Mouse (Mus musculus) cerebellum, postnatal 25 days (tissue): ENCODE measurements at regions not wholly inside any gene's neighbourhood (a gene's known extent, or its start where the extent isn't known, plus 50 kb on each side); places are given as distances from the start of the nearest gene placed in this dataset.
A peak's percentile ranks its signal among the peaks of the same experiment; 100 is the strongest.
"Not testable (repeated sequence)": the region's sequence is repeated elsewhere in the genome, so short reads cannot be mapped to it uniquely, and the experiment has no call there.

Experiments
- DNase-seq, 2 experiments: peaks; one replicate each; pipeline ENCODE4 v3.0.0; 2021; ENCODE audit warnings: mixed read lengths in 2 of 2

DNA sequence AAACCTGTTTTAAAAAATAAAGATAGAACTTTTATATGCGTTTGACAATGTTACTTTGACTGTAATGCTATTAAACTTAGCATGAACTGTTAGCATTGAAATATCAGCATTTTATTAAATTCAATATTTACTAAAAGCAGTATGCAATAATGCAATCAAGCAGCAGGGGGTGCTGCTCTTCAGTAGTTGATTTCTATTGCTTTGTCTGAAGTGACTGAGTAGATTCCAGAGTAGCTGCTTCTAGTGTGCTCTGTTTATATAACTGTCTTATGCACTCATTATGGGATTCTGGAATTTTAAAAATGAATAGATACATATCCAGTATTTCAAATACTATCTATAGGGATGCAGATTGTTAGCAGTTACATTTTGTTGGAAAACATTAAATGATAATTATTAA, 146.2 kb downstream of the Gm28710 start:
- peak in 1 of 2 experiments; percentile 27 for DNase-seq

DNA sequence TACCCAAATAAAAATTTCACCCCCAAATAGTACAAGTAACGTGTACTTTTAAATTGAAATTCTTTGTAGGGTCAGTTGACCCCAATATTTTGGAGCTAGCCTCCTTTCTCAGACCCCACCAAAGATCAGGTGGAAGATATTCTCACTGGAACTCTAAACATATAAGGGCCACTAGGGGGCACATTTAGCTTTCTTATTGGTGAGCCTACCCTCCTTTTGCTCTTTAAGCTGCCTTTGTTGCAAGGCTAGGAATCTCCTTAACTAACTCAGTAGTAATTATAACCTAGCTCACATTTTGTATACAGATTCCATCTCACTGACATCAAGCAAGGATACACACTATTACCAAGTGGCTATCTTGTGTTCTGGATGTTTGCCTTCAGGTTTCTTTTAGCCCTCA, 155.8 kb downstream of the Gm28710 start:
- DNase-seq: no peak

DNA sequence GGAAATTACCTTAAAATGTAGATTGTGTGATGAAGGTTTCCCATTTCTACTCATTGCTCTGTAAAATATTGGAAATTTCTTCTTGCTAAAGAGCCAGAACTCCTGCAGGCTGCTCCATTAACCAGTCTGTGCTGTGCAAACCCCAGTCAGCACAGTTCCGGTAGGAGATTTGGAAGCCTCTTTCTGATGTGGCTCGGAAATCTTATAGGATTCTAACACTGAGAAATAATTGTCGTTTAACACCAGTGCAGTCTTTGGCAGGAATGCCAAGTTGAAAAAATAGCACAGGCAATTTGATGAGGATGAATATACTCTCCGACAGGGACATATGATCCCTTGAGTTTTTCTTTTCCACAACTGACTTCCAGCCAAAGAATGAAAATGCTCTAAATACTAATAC, 176.1 kb downstream of the Gm28710 start:
- DNase-seq: no peak

DNA sequence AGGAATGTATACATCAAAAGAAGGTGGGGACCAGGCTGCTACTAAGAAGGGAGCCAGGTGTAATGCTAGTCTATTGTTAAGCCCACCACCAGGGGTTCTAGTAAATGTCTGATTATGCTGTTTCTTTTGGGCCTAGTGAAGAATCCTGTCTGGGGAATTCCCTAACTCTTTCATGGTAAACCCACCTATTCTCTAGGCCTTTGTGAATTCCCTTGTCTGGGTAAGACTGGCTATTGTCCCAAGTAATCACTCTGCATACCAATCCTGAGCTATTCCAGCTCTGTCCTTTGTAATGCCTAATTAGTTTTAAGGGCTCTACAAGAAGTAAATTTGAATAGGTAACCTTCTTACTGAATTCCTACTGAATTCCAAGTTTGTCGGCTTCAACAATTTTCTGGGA, 177.2 kb downstream of the Gm28710 start:
- not testable (repeated sequence) for DNase-seq

DNA sequence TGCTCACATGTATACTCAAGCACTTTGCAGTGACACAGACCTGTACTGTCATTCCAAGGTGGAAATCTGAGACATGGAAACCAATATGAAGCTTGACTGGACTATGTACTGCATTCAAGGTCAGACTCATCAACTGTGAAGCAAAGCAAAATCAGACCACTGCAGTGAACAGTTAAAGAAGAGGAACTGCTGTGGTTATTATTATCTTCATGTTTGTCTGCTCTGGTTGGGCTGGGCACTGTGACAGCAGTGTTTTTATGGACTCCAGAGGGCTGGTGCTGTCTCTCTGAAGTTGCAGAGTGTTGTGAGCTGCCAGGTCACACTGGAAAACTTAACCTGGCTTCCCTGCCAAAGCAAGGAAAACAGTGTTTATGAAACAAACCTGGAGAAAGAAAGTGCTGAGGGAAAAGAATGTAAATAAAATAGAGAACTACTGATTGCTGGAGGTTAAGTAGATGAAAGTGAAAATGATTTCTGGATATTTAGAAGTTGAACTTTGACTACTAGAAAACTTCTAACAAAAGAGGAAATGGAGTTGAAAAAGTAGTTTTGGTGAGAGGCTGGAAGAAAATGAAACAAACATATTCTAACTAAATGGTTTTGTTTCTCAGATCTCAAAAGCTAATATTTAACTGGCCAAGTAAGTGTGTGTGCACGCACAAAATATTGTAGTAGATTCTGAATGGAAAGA, 181.7 kb downstream of the Gm28710 start:
- no peak for DNase-seq

DNA sequence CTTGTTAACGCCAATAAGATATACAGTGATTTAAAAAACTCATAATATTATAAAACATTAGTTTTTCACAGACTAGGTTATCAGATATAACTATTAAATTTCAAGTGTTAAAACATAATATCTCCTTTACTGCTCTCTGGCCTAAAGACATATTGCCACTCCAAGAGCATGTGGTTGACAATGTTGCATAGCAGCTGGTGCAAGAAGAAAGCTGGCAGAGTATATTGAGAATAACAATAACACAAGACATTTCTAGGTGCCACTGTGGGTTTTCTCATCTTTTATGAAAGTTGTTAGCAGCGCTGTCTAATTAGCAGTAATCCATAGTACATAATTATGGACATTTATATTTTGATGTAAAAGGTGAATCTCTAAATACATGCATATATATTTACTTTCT, 184.4 kb downstream of the Gm28710 start:
- DNase-seq: no peak

DNA sequence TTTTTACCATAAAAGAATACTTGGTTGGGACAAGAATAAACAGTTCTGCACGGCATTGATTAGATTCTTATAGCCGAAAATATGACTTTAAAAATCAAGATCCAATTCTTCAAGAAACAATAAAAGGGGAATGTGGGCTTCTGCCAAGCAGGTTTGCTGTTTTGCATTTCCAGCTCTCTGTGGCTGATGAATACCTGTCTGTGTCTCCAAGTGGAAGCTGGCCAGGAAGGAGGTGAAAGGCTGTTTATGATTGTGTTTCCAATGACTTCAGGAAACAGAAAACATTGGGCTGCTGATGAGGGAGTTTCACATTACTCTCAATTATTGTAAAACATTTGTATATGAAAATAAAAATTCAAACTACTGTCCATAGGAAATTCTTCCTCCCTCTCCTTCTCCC, 193.3 kb downstream of the Gm28710 start:
- DNase-seq: no peak

DNA sequence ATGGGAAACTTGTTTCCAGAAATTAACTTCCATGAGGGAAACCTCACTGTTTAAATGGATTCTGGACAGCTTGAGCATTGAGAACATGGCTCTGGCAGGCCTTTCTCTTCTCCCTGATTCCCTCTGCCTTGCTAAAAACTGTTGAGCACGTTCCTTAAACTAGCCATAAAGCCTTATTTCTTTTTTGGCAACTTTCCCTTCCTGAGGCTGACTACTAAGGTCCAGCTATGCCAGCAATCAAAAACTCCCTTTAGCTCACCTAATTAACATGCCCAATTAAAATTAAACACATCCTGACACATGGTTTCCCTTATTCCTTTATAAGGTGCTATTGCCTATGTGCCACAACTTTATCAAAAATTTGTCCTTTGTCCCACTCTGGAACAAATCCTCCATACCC, 199.9 kb downstream of the Gm28710 start:
- DNase-seq: no peak

DNA sequence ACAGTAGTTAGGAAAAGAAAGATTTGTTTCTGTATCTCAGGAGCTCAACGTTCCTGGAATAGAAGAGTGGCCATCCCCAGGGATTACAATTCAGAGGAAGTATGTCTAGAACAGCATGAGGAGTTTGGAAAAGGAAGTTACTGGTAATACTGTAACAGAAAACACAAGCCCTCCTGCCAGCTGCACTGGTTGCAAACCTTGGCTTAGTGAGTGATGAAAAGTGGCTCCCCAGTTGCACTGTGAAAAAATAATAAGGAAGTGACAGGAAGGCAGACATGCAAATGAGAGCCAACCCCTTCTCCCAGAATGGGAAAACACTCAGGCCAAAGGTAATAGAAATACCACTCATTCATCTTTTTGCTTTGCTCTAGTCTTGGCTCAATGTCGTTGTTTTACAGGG, 207.6 kb downstream of the Gm28710 start:
- no peak for DNase-seq

DNA sequence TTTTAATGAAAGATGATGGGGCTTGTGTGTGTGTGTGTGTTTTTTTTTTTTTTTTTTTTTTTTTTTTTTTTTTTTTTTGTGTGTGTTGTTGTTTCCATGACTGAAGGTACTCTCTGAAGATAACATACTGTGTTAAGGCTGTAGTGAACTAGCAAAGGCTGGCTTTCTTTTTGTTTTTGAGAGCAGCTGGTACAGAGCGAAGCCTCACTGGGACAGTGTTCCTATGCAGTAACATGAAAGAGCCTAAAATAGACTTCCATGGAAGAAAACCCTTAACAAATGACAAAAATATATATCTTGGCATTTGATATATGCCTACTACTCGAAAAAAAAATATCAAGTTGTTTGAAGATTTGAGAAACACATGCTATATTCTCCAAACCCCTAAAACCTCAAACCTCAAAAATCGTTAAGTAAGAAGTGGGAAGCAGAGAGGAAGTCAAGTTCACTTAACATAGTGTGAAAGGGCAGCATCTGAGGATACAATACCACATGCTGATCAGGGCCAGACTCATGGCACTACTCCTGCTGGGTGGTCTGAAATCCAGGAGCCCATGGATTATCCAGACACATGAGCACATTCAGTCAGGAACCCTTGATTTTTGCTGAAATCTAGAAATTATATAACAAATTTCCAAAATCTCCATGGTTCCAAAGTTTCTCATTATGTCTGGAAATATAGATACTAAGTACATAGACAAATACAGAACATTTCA, 215.4 kb downstream of the Gm28710 start:
- DNase-seq: no peak

DNA sequence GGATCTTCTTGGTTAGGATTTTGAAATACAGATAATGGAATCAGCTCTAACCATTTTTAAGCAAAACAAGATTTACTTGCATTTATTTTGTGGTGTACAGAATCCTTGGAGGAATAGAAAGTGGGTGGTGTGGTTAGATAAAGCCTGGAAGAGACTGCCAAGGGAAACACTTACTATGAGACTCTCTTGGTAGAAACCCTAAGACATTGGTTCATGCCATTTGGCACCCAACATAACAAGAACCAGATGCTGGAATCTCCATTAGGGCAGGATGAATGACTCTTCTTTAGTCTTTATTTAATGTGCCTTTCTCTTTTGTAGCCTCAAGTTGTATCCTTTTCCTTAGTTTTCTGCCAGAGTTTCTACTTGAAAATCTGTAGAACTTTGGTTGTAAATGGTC, 230.0 kb downstream of the Gm28710 start:
- no peak for DNase-seq

DNA sequence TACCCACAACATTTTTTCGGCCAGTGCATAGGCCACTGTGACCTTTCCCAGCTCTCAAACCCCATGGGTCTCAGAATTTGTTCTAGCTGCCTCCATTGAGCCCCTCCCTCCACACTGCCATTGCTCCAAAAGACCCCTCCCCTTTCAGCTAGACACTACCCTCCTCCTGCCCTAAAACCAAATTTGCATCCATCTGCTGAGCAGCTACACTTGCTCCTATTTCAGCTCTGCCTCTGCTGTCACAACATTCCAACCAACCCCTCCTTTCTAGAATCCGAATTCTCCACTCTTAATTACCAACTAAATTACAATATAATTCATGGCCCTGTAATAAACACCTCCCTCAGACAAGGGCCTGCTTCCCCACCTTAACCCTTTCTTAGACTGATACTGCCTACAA, 262.3 kb downstream of the Gm28710 start:
- no peak for DNase-seq

DNA sequence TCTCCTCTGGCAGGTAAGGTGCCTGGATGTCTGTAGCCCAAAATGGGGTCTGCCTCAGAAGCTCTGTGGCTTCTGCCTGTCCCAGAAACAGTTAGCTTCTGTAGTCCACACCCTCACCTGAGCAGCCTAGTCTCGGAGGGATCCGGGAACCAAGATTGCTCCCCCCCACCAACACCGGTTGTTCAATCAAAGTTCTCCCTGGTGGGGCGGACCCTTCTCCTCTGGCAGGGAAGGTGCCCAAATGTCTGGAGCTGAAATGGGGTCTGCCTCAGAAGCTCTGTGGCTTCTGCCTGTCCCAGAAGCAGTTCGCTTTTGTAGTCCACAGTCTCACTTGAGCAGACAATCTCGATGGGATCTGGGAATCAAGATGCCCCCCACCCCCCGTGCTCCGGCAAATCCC, 273.0 kb downstream of the Gm28710 start:
- no peak for DNase-seq

DNA sequence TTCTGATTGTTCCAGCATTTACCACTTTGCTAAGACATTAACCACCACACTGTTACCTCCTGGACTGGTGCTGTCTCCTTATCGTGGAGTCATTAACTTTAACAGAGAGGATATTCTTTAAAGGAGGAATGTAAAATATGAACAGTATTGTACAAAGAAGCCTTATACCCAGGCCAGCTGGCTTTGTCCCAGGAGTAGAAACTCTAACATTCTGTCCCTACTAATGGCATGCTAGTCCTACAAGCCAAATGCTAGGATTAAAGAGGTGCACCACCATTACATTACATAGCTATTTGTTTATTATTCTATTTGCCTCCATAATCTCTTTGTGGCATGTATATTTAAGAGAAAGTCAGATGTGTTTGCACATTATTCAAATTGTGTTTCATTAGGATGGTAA, 288.8 kb downstream of the Gm28710 start:
- DNase-seq: no peak

DNA sequence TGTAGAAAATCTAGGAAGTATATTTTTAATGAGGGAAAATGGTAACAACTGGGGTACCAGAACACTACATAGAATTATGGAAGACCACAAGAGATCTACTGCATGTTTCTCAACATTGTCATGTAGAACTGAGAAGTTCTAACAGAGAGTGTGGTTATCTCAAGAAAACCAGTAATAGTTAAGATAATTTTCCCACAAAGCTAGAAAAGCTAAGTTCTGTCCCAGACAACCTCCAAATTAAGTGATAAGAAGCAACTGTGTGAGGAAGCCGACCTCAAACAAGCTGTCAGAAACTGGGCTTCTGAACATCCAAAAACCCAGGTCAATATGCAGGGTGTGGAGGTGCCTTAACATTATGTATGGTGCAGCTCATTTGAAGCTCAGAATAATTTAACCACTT, 261.4 kb upstream of the Speer4f2 start:
- DNase-seq: no peak

DNA sequence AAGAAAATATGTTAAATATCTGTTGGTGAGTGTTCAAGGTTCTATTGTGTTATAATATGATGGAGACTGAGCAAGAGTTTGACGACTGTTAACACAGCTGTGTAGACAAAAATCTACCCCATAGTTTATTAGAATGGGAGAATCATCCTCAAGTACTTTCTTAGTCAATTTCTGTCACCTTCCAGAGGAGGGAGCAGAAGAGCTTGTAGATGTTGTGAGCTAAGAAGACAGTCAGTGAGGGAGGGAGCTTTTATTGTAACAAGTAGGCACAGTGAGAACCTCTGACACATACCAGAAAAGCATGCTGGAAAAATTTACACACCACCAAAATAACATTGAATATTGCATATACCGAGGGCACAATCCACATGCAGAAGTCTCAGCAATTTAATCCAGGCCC, 261.0 kb upstream of the Speer4f2 start:
- DNase-seq: no peak

DNA sequence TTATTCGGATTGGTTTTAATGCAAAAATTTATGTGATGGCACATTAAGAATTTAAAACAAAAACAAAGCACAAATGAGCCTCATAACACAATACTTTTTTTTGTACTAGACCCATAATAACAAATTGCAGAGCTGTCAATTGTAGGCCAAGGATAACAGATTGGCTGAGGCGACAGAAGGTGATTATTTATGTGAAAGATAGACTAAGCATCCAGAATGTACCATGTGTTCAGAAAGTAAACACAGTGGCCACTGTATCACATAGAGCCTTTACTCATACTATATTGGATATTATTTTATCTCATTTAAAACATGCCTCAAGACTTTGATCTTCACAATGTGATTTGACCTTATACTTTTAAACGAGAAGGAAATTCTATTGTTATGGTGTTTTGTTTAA, 257.9 kb upstream of the Speer4f2 start:
- no peak for DNase-seq

DNA sequence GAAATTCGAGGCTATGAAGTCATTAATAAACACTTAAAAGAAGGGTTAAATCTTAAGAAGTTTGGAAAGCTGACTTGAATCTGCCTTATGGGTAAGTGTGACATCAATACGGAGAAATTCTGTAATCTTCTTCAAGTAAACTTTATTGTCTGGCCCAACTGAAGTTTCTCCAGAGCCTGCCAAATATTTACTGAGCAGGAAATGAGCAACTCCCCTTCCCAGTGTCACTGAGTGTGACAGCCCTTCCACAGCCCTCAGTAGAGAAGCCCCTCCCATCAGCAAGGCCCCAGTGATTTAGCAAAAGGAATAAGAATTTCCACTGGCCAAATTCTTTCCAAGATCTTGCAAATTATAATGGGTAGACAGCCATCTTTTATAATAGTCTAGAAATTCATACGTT, 256.9 kb upstream of the Speer4f2 start:
- DNase-seq: no peak

DNA sequence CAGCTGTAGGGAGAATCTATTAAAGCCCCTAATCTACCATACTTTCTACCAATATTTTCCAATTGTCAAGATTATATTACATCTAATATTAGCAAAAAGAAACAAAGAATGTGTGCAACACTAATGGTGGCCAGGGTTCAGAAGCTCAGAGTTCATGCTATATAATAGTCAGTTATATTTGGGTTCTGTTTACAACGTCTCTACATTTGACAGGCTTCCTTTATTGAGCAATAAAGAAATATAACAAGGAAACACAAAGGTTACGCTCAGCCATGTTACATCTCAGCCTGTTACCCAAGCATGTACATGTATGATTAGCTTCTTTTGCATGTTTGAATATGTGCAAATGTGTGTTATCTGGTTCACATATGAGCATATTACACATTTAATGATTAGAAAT, 247.7 kb upstream of the Speer4f2 start:
- no peak for DNase-seq

DNA sequence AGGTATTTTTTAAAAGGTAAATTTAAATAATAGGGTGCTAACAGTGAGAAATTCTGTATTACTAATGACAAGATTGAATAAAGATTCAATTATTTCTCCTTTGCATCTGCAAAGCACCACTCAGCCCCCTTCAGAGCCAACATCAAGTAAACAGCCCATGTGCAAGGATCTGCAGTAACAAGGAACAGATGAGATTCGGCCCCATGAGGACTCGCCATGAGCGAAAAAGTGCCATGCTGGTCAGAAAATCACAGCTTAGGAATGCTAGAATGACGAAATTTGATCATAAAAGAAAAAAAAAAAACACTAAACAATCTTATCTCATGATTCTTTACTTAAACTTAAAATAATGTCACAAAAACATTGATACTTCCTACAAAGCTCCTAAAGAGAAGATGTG, 245.5 kb upstream of the Speer4f2 start:
- no peak for DNase-seq

DNA sequence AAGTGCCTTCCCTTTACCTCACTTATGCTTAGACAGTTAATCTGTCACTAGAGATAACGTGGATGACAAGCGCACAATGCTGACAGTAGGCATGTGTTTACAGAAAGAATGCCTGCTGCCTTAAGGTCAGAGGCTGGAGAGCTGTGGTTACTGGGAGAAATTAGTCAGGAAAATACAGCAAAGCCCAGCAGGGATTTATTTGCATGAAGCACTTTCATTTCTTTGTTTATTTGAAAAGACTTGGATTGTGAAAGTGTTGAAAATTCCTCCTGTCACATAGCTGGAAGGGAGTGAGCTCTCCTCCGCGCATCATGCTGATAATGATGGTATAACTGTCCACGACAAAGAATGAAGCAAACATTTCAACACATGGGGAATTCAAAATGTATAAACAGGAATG, 237.5 kb upstream of the Speer4f2 start:
- no peak for DNase-seq

DNA sequence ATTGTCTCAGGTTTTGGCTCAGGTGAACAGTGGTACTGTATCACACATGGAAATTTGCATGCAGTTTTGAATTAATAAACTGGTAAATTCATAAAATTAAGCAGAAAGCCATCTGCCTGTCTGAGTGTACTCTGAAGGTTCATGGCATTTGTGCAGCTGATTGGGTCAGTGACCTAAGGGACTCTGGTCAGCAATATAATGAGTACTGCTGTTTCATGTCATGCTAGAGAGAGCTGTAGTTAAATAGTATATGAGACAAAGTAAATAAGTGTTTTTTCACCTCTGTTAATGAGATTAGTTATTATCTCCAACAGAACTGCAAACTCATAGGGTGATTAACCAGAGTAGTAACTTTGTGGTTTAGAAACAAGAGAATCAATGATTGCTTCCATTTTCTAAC, 231.4 kb upstream of the Speer4f2 start:
- no peak for DNase-seq

DNA sequence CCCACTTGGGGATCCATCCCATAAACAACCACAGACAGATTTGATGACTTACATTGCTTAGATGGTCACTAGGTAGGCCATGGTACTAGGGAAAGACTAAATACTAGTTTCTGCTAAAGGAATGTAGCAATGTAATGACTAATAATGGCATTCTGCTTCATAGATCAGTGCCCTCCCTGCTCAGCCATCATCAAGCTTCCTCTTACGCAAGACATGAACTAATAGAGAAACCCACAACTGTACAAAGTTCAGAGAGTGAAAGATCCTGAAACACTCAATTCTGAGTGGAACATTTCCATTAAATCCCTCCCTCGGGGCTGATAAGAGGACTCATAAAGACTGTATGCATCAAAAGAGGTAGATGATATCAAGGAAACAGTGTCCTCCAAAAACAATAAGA, 198.4 kb upstream of the Speer4f2 start:
- no peak for DNase-seq

DNA sequence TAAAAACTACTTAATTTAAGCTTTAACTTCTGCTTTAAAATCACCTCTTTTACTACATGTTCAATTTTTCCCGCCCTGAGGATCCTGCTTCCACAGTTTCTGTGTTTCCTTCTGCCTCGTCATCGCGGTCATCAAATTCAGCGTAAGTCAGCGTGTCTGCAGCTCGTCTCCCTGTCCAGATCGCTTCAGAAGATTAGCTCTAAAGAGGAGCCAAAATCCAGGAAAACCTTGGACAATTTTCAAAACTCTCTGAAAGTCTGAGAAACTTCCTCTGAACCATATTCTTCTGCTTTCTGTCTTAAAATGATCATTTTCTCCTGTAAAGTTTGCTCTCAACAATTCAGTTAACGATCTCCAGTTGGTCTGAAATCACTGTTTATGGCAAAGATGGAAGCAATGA, 196.2 kb upstream of the Speer4f2 start:
- no peak for DNase-seq
